Mouse (Mus musculus) lung, postnatal 0 days (tissue): ENCODE results near the gene Gm49486.

Experiments
- CTCF ChIP-seq: IDR thresholded peaks from 2 replicates; pipeline ENCODE4 v1.5.1; 2016; ENCODE audit warnings: antibody characterized with exemption, mild to moderate bottlenecking
- EP300 ChIP-seq: IDR thresholded peaks from 2 replicates; pipeline ENCODE4 v1.6.1; 2016; ENCODE audit warnings: antibody characterized with exemption, mild to moderate bottlenecking, control low read depth

DNA sequence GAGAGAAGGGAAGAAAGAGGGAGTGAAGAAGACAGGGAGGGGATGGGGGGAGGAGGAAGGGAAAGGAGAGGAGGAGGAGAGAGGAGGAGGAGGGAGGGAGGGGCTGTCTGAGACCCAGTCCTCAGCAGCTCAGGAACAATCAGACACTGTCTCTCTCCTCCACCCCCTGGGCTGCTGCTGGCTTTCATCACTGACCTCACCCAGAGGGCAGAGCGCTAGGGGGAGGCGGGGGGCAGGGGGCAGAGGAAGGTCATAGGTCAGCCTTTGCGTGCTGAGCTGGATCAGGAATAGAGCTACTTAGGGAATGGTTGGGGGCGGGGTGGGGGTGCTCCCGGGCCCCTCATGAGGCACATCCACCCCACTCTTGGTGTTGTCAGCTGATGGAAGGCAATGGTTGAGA lies 5.5 kb upstream of the Gm49486 start:
- TF ChIP-seq EP300 = no peak
- no peak for TF ChIP-seq CTCF
